Mouse (Mus musculus) thymus, postnatal 0 days (tissue): ENCODE measurements around the gene Spock1. TPM values are rescaled to one million over a fixed set of nuclear protein-coding genes. Genes with fewer than 3 reads are reported as not detected.
"Not testable (repeated sequence)": the region's sequence is repeated elsewhere in the genome, so short reads cannot be mapped to it uniquely, and the experiment has no call there.

Experiments
- DNase-seq: peaks from one replicate; pipeline ENCODE4 v3.0.0-alpha.2; 2015; ENCODE audit warnings: low spot score
- polyA plus RNA-seq: library from polyadenylated mRNA; unstranded; fragments of >200 nt; fragmentation: Nextera tagmentation; extraction: Ambion mirVana; gene quantifications from 2 replicates; pipeline ENCODE4 v1.2.1, GENCODE M21; 2015

The Spock1 gene
- polyA plus RNA-seq, 1 experiment from 2014 or later = 1.3 TPM

DNA sequence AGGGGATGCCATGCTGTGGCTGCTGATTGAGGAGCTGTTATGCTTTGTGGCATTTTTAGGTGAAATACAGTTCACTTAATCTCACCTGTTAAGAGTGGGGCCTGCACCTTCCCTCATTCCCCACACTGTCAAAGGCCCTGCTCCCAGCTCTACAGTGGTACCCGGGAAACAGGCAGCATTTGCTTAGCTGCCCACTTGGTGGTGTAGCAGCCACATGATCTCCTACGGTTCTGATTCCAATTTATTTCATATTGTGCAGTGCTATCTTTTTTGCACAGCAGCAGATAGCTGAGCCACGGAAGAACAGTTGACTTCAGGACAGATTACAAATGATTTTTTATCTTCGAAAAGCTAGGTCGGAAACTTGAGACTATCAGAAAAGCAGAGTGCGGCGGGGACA, 406.6 kb downstream of the Spock1 start:
- no peak for DNase-seq

DNA sequence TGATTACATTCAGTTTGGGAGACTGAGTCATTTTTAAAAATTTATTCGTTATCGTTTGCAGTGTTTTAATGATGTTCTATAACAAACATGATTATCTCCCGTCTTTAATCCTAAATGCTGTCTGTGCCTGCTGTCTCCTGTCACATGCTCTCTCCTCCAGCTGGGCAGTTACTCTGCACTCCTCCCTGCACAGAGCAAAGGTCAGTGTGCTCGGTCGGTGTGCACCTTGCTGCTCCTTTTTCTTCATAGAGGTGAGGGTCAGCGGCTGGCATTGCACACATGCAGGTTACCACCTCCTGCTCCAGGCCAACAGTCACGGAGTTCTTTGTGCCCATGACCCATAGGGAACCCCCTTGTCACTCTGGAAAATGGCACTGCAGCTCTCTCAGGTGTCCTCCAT, 411.4 kb downstream of the Spock1 start:
- DNase-seq = no peak

DNA sequence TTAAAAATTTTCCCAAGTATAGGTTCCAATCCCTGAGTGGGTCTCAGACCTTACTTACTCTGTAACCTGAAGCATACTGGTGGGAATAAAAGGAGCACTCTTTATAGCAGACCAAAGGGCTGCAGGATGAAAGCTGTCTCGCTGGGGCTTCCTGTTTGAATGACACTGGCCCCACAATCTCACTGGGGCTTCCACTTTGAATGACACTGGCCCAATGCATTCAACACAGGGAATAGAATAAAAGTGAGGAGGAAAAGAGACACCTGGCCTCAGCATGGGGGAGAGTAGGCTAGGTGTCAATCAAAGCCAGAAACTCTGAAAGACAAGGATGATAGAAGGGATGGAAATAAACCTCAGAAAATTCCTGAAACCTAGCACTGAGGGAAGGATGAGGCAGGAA, 413.3 kb downstream of the Spock1 start:
- no peak for DNase-seq

DNA sequence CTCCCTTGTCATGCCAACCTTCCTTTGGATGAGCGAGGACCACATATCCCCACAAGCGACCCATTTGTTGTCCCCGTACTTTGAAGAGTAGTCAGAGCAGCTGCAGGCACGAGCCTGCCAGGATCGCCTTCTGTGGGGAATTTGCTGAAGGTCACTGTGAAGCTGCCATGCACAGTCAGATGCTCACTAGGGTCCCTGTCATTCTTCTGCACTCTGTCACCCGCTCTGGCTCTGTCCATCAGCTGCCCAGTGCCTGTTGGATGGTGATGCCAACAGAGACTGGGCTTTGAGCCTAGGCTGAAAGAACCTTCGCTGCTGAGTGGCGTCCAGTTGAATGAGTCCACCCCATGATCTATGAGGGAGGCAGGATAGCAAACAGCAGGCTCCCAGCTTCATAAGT, 419.2 kb downstream of the Spock1 start:
- no peak for DNase-seq

DNA sequence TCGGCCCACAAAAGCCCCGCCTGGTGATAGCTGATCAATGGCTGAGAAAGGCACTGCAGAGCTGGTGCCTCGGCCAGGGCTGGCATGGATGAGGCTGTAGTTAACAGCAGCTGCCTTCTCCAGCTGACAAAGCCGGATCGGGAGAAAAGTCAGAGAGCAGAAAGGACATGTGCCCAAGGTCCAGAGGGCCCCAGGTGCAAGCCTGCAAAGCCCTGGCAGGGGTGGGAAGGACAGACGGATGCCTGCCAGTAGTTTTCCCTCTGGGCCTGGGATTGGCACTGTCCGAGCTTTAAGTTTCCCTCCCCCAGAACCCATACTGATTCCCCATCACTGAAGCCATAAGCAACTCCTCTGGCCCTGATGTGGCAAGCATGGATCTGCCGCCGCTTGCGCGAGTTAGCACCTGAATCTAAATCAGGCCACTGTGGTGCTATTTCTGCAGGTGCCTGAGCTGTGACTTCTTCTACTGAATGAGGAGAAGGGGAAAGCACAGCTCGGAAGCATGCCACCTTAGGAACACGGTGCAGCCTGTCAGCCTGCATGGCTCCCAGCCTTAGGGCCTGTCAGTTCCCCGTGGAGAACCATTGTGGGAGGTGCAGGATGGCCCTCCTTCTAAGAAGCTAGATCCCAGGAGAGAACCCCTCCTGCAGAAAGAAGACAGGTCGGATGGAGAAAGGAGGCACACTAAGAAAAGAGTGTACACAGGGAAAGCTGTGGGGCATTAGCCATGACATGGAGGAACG, 423.5 kb downstream of the Spock1 start:
- no peak for DNase-seq

DNA sequence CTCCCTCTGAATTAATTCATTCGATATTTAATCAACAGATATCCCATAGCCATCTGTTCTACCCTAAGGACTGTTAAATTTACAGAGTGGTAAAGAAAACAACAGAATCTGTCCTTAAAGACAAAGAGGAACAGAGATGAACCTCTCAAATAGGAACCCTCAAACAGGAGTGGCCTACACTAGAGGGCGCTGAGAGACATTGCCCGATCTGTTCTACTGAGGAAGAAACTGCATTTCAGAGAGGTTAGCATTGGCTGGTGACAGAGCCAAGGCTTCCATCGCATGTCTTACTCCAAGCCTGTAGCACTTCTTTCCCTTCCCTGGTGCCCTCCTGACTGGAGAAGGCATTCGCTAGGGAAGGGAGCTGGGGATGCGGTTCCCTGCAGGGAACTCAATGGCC, 431.4 kb downstream of the Spock1 start:
- DNase-seq = no peak

DNA sequence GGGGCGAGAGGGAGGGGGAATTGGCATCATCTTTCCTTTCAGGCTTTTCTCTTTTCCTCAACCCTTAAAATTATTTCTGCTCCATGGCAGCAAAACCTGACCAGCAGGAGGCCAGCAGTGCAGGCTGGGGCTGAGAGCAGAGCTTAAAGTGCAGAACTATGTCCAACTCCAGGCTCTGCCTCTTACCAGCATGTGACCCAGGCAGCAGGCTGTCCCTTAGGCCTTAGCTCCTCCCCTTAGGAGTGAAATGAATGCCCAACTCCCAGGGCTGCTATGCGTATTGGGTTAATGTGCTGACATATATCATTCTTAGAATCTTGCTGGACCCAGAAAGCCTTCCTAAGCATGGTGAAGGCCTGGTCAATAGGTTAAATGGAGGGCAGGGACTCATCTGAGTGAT, 434.1 kb downstream of the Spock1 start:
- DNase-seq = no peak

DNA sequence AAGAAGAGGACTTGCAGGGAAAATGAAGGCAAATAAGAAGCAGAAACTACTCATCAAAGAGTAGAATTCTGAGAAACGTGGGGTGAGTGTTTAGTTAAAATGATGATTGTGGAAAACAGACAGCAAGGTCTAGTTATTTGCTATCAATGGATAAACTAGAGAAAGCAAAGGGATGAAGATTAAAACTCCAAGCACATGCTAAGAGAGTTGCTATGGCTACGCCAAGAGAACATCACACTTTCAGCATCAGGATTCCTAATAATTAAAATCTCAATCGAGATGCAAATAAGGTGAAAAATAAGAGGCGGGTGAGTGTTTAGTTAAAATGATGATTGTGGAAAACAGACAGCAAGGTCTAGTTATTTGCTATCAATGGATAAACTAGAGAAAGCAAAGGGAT, 437.2 kb downstream of the Spock1 start:
- not testable (repeated sequence) for DNase-seq

DNA sequence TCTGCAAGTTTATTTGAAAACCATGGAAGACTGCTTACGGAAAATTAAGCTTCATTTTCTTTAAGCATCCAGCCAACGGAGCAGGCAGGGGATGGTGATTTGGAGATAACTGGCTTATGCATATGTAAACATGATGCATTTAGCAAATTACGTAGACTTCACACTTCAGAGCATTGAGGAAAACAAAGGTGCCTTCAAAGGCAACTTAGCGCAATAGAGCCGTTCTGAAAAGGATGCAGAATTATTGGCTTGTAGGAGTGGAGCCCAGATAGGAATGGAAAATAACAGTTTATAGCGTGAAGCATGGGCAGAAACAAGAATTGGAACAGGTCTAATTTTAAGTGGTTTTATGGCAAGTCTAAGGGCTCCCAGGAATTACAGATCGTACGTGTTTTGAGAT, 448.2 kb downstream of the Spock1 start:
- DNase-seq = no peak

DNA sequence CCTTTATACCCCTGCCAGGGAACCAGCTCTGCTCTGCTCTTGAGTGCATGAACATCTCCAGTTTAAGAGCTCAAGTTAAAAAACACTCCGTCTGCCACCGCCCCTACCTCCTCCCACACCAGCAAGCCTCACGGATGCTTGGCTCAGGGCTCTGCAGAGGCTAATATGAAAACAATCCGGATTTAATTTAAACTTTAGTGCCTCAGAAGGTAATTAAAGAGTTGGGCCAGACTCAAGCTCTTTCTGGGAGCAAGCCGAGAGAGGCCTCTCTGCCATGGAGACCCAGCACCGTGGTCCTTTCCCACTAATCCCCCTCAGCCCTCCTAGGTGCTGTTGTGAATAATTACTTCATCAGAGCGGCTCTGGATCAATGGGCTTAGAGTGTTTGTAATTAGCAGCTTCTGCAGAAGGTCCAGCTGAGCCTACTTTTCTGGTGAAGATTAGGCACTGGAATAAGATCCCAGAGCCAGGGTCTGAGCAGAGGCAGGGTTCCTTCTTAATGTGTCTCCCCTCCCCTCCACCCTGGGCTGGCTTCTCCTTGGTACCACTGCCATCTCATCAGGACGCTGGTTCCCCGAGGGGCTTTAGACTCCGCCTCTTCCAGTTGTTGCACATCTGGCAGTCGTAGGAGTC, 457.8 kb downstream of the Spock1 start:
- no peak for DNase-seq

DNA sequence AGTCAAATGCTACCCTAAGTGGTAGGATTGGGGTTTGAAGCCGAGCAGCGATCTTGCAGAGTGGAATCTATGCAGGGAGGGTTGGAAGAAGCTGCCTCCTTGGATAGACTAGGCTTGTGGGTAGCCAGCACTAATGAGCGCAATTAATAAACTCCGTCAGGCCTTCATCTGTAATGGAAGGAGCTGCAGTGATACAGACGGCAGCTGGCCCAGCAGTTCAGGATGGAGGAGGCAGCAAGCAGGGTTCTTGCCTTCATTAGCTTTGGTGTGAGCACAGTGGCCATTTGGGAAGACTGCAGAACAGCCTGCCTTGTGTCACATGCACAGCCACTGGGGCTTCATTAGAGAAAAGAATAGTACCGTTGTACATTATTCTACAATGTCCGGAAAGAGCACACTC, 459.2 kb downstream of the Spock1 start:
- DNase-seq = no peak

DNA sequence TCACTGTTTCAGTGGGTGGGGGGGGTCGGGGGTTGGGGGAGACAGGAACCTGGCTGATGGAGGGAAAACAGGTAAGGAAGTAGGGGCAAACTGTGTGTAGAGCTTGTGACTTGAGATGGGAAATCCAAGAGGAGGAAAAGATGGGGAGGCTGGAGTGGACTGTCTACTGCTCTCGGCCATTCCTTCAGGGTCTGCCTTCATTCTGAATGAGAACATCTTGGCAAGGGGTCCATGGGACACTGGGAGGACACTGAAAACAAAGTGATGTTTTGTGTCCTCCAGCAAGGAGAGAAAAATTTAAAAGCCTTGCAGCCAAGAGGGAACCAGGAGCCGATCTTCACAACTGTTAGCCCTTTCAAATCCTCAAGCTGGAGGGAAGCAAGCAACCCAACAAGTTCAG, 463.2 kb downstream of the Spock1 start:
- DNase-seq = no peak

DNA sequence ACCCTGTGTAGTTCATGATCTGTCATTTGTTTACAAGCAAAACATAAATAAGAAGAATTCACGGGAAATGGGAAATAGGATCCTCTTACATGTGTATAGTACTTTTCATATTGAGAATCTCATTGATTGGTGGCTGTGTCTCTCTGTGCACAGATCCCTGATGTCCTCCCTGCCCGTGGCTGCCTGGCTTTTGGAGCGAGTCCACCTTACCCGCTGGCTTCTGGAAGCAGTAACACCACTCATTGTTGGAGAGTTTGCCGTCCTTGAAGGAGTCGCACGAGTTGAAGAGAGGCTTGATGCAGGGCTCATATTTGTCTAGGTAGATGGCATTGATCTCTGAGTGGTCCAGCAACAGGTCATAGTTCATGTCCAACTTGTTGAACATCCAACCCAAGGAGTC, 468.0 kb downstream of the Spock1 start:
- no peak for DNase-seq

DNA sequence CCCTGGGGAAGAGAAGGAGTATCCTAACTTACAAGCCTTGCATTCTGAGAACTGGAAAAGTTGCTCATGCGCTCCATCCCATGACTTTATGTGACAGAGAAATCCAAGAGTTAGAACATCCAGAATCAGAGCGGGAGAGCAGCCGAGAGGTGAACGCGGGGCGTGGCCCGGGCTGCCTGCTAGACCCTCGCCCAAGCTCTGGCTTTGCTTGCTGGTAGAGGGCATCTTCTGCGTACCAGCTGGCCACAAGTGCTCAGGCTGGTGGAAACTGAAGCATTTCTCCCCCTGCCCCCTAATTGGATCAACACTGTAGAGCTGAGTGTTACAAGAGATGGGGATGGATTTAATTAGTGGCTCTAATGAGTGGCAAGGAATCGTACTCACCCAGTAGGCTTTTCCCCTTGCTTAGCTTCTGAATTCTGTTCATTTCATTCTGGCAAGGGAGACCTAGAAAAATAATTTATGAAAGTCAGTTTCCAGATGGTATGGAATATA, 472.4 kb downstream of the Spock1 start:
- no peak for DNase-seq

DNA sequence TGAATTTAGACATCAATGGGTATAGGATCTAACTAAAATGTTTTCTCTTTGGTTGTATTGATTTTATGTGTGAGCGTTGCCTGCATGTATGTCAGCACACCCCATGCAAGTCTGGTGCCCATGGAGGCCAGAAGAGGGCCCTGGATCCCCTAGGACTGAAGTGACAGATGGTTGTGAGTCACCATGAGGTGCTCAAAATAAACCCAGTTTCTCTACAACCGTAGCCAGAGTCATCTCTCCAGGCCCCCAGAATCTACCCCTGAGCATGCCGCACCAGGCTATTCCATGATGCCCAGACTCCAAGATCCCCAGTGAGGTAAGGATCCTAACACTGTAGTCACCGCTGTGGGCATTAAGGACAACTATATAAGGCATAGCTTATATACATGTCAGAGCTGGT, 474.3 kb downstream of the Spock1 start:
- DNase-seq = no peak

DNA sequence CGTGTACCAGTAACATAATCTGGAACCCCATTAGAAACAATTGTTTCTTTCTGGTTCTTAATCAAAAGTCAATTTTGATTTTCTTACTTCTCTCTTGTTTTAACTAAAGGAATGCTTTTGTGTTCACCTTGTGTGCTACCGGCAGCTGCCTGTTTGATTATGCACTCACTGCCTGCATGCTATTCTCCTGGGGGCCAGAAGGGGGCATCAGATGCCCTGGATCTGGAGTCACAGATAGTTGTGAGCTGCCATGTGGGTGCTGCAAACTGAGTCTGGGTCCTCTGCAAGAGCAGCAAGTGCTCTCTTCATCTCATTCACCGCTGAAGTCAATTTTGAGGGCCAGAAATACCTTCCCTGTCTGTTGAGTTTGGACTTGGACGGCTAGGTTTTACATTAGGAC, 476.3 kb downstream of the Spock1 start:
- no peak for DNase-seq

DNA sequence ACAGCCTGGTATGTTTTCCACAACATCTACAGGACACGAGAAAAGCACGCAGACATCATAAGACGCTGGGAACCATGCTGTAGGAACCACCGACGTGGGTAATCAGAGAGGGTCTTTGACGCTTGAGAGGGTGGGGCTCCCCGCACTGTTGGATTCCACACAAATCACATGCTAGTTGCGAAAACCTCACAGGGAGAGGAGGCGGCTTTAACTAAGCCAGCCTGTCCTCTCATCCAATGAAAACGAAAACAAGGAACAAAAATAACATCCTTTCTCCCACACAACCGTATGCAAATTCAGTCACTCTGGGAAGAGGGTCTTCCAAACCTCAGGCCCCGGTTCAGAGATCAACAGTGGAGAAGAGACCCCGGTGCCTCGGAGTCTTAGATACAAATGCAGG, 479.3 kb downstream of the Spock1 start:
- no peak for DNase-seq

DNA sequence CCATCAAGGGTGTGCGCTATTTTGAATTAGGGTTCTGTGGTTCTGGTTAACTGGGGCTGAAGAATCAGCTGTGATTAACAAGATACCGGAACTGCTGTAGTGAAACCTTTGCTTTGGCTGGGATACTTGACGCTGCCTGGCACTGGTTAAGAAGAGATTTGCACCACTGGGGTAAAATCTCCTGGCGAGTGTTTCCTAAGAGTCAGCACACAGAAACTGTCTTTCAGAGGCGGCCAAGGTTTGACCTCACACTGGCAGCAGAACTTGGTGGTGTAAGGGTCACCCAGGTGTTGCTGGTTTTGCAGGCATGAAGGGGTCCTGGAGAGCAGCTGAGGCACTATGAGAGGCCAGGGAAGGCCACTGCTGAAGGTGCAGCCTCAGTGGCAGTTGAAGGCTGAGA, 489.4 kb downstream of the Spock1 start:
- DNase-seq = no peak

DNA sequence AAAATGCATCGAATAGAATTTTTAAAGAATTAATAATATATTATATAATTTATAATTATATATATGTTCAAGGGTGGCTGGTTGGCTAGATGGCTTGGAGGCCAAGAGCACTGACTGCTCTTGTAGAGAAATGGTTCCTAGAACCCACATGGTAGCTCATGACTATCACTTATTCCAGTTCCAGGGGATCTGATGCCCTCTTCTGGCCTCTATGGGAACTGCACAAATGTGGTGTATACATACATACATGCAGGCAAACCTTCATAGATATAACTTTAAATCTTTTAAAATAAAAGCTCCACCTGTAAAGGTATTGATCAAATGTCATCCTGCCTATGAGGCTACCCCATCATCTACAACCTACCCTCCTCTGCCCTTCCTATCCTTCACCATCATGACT, 493.4 kb downstream of the Spock1 start:
- no peak for DNase-seq

DNA sequence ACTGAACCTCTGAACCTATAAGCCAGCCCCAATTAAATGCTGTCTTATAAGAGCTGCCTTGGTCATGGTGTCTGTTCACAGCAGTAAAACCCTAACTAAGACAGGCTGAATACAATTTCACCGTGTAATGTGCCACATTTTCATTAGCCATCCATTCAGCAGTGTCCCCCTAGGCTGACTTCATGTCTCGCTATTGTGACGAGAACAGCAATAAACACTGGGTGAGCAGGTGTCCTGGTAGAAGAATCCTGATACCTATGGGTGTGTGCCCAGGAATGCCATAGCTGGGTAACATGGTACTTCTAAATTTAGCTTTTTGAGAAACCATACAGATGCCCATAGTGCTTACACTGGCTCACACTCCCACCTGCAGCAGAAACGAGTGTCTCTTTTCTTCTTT, 500.5 kb downstream of the Spock1 start:
- DNase-seq = no peak

DNA sequence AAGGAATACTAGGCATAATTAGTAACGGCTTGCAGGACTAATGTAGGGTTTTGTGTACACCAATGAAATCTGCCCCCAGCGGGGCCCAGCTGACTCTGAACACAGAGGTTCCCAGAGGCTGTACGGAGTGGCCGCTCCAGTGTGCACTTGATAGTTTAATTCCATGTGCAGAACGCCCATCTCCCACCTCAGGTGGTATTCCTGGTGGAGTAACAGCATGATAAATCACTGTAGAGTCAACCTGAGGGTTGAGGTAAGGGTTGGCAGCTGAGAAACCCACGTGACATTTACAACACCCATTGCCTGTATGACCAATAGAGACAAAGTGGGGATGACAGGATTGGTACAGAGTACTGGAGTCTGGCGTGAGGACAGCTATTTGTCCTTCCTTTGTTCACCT, 505.7 kb downstream of the Spock1 start:
- no peak for DNase-seq

DNA sequence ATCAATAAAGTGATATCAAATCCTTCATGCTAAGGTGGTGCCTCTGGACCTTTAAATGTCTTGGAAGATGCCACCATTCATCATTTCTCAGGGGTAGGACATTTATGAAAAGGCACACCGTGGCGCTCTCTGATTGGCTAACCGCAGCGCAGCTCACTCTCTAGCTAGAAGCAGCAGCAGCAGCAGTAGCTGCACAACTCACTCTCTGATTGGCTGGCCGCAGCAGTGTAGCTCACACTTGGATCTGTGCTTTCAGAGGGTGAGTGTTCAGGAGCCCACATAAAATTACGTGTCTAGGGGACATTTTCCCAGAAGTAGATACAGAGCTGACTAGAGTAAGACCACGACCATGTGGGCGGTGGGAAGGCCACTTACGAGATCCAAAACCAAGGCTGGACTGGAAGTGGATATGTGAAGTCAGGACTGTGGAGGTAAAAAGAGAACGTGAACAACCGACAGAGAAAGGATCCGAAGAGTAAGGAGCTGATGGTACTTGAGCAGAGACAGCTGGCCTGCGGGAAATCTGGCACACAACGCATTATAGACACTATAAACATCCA, 535.9 kb downstream of the Spock1 start:
- DNase-seq = no peak
